Mouse (Mus musculus) forebrain, embryonic 15.5 days (tissue): ENCODE measurements around the gene Nat8f1. TPM values are rescaled to one million over a fixed set of nuclear protein-coding genes. Genes with fewer than 3 reads are reported as not detected.

Source experiments
- ATAC-seq: fragments of 200-750 bp; cut with Nextera tagmentation; replicated peaks from 2 replicates; pipeline ENCODE4 v1.8.0; 2017; ENCODE audit warnings: mild to moderate bottlenecking, moderate TSS enrichment, moderate library complexity
- H3K27ac ChIP-seq: fragments of 300-500 bp; sonication (generic); replicated peaks from 2 replicates; pipeline ENCODE4 v1.5.1; 2015; ENCODE audit warnings: mild to moderate bottlenecking, inconsistent platforms
- H3K27me3 ChIP-seq: fragments of 300-500 bp; sonication (generic); 2 replicates; pipeline ENCODE4 v1.6.1; 2015; ENCODE audit warnings: inconsistent platforms
- H3K36me3 ChIP-seq: fragments of 300-500 bp; sonication (generic); 2 replicates; pipeline ENCODE4 v1.6.1; 2015; ENCODE audit warnings: mild to moderate bottlenecking, inconsistent platforms
- H3K4me1 ChIP-seq: fragments of 300-500 bp; sonication (generic); 2 replicates; pipeline ENCODE4 v1.6.1; 2015; ENCODE audit warnings: inconsistent platforms
- H3K4me2 ChIP-seq: fragments of 300-500 bp; sonication (generic); replicated peaks from 2 replicates; pipeline ENCODE4 v1.6.1; 2015; ENCODE audit warnings: mild to moderate bottlenecking, inconsistent platforms
- H3K4me3 ChIP-seq: fragments of 300-500 bp; sonication (generic); 2 replicates; pipeline ENCODE4 v1.5.1; 2015; ENCODE audit warnings: mild to moderate bottlenecking, inconsistent platforms
- H3K9ac ChIP-seq: fragments of 300-500 bp; sonication (generic); replicated peaks from 2 replicates; pipeline ENCODE4 v1.6.1; 2015; ENCODE audit warnings: mild to moderate bottlenecking, inconsistent platforms
- H3K9me3 ChIP-seq: fragments of 300-500 bp; sonication (generic); 2 replicates; pipeline ENCODE4 v1.6.1; 2016; ENCODE audit warnings: inconsistent platforms
- WGBS: fragments of 180-500 bp; shearing (Covaris S2); methylation state at CpG from one replicate; pipeline ENCODE4 v1.1.7; 2015; ENCODE audit warnings: mixed read lengths; 5-methylcytosine and 5-hydroxymethylcytosine counted together
- polyA plus RNA-seq: library from polyadenylated mRNA; unstranded; fragments of >200 nt; fragmentation: Nextera tagmentation; extraction: Ambion mirVana; gene quantifications from 2 replicates; pipeline ENCODE4 v1.2.1, GENCODE M21; 2015

Nat8f1 gene
- polyA plus RNA-seq, 1 experiment from 2014 or later: 13.6 TPM

DNA sequence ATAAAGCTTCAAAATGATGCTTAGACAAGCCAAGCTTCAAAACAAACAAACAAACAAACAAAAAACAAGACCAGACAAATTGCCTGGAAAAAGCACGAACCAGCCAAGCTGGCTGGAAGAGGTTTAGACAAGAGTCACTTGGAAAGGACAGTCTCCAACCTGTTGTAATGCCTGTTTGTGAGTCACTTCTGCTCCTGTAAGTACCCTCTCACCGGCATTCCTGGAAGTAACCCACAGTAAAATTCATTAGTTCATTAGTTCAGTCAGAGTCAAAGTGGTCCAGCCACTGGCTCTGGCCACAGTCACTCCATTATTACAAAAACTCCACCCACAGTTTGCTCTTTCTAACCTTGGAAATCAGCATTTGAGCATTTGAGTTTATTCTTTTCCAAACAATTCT, 51.6 kb downstream of the Nat8f1 start:
- no peaks in the 10 kb centered on the region for H3K4me1 ChIP-seq
- H3K9me3 ChIP-seq: no peaks in the 10 kb centered on the region
- H3K9ac ChIP-seq: no peak overlapping the region
- H3K4me3 ChIP-seq: no peak overlapping the region
- no peak for ATAC-seq
- H3K36me3 ChIP-seq: no peaks in the 10 kb centered on the region
- 90% methylated on average over 2 of the region's 2 CpGs for WGBS
- H3K4me2 ChIP-seq: no peak overlapping the region
- H3K27ac ChIP-seq: no peak overlapping the region
- no peaks in the 10 kb centered on the region for H3K27me3 ChIP-seq

DNA sequence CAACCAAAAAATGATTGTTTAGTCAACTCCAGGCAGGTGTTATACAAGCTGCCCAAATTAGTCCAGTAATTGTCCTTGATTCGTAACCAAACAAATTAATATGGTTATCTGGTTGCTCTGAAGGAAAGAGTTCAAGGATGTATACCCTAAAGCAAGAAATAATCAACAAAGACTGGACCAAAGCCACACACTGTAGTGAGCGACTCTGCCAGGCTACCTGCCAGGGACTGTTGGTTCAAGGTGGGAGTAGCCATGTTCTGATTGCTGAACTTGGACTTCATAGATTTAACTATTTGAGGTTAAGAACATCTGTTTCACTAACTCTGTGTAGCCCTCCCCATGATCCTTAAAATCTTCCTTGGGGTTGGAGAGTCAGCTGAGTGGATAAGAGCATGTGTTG, 52.4 kb downstream of the Nat8f1 start:
- H3K4me3 ChIP-seq: no peak overlapping the region
- H3K4me2 ChIP-seq: no peak overlapping the region
- no peak for ATAC-seq
- H3K9me3 ChIP-seq: no peaks in the 10 kb centered on the region
- H3K36me3 ChIP-seq: no peaks in the 10 kb centered on the region
- H3K4me1 ChIP-seq: no peaks in the 10 kb centered on the region
- WGBS: 71% methylated on average over 2 of the region's 2 CpGs
- no peak overlapping the region for H3K9ac ChIP-seq
- H3K27ac ChIP-seq: no peak overlapping the region
- H3K27me3 ChIP-seq: no peaks in the 10 kb centered on the region

DNA sequence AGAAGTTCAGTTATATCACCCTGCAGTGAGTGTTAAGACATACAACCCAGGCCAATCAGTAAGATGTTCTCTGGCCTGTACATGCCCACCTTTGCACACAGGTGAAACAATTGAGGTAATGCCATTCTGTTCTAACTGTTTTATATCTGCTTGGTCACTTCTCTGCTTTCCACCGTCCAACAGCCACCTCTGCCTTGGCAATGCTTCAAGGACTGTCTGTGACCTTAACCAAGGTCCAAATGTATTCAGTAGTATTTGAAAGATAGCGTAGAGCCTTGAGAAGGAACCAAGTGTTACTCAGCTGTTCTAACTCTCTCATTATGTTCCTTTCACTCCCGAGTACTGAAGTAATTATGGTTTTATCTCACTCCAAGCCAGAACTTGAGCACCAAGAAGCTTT, 52.9 kb downstream of the Nat8f1 start:
- Histone ChIP-seq H3K4me2 (no peak overlapping the region), H3K27ac (no peak overlapping the region), H3K27me3 (no peaks in the 10 kb centered on the region), H3K9ac (no peak overlapping the region), H3K4me3 (no peak overlapping the region), H3K9me3 (no peaks in the 10 kb centered on the region), H3K4me1 (no peaks in the 10 kb centered on the region), H3K36me3 (no peaks in the 10 kb centered on the region)
- no peak for ATAC-seq
- 43% methylated on average over 3 of the region's 3 CpGs for WGBS

DNA sequence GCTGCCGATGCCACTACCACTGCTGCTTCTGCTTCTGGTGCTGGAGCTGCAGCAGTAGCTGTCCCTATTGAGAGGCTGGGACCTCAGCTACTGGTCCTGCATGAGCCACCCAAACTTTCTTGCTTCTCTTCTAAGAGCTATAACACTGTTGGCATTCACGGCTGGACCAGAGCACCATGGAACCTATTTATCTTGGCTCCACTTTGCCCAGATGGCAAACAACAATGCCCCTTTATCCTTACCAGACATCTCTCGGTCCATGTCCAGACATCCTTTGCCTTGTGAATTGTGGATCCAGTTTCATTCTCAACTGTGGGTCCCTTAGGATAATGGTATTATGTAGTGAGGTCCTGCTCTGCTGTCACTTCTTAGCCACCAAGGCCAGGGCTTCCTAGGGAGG, 54.2 kb downstream of the Nat8f1 start:
- Histone ChIP-seq H3K27ac (no peak overlapping the region), H3K27me3 (no peaks in the 10 kb centered on the region), H3K36me3 (no peaks in the 10 kb centered on the region), H3K4me3 (no peak overlapping the region), H3K9ac (no peak overlapping the region), H3K9me3 (no peaks in the 10 kb centered on the region), H3K4me1 (no peaks in the 10 kb centered on the region), H3K4me2 (no peak overlapping the region)
- ATAC-seq: no peak
- WGBS: 82% methylated on average over 3 of the region's 3 CpGs

Other genes starting within 250 kb of the Nat8f1 start
- not detected in 2 replicates for gene Nat8f7, start 202.5 kb downstream of the Nat8f1 start, polyA plus RNA-seq
- 0.24 and 0.34 TPM in 2 replicates for gene Nat8f3, start 149.9 kb downstream of the Nat8f1 start, polyA plus RNA-seq
- not detected in 2 replicates for gene Nat8f6, start 94.7 kb downstream of the Nat8f1 start, polyA plus RNA-seq
- gene Nat8f5, start 94.7 kb downstream of the Nat8f1 start, polyA plus RNA-seq: not detected in 2 replicates
- not detected in 2 replicates for gene Nat8, start 83.6 kb downstream of the Nat8f1 start, polyA plus RNA-seq
- gene Nat8f2, start 46.5 kb downstream of the Nat8f1 start, polyA plus RNA-seq: not detected in 2 replicates
- gene Nat8f4, start 10.8 kb downstream of the Nat8f1 start, polyA plus RNA-seq: 6.0 and 6.8 TPM in 2 replicates
- gene Tprkb, start 3.8 kb downstream of the Nat8f1 start, polyA plus RNA-seq: 48.6 and 49.1 TPM in 2 replicates
- gene Dusp11, start 46.0 kb upstream of the Nat8f1 start, polyA plus RNA-seq: 42.7 and 47.9 TPM in 2 replicates
- gene Figla, start 100.5 kb upstream of the Nat8f1 start, polyA plus RNA-seq: not detected in 2 replicates
- gene Add2, start 113.0 kb upstream of the Nat8f1 start, polyA plus RNA-seq: 224 and 230 TPM in 2 replicates